Mouse (Mus musculus) bone marrow, adult 2 months (tissue): ENCODE measurements around the gene Zfp692.

Source experiments
- CTCF ChIP-seq: fragments of 200-500 bp; IDR thresholded peaks from 2 replicates; pipeline ENCODE4 v1.5.1; 2011; ENCODE audit warnings: low read length, control low read depth; ENCODE audit not compliant: control insufficient read depth, insufficient read depth
- POLR2A ChIP-seq: fragments of 200-500 bp; IDR thresholded peaks from 2 replicates; pipeline ENCODE4 v1.6.1; 2011; ENCODE audit warnings: low read depth, mild to moderate bottlenecking, control low read depth, low read length, borderline replicate concordance; ENCODE audit not compliant: control insufficient read depth

- TF ChIP-seq CTCF (no peak), POLR2A (no peak)
Measured at GRCm38 (mm10) chr11:58268285-58268684, 38.6 kb upstream of the Zfp692 start.
